In genomic region chr11:60417717-60418472, GRCm38 (mm10) we compare ENCODE assay signal across 8 mouse cellular contexts. TPM values are rescaled to one million over a fixed set of nuclear protein-coding genes. Genes with fewer than 3 reads are reported as not detected.
DNase-seq lines count a peak whose midpoint lies in the region; ATAC-seq lines count a peak whose summit lies in the region.

Gene Atpaf2 (minus strand): TSS chr11:60418457.

- H3K9me3 ChIP-seq in kidney, embryonic 14.5 days (ENCODE audit: control insufficient read depth, low read length): no peaks in the 10 kb centered on the region
- H3K9me3 ChIP-seq in embryonic facial prominence, embryonic 10.5 days: no peaks in the 10 kb centered on the region
- no peaks in the 10 kb centered on the region for H3K9me3 ChIP-seq in heart, embryonic 10.5 days

- H3K4me2 ChIP-seq in kidney, embryonic 14.5 days (replicated peaks; ENCODE audit: low read depth, low read length): peak within 1 kb of the TSS; percentile 95

- no peak for DNase-seq in kidney, postnatal 4 days
- DNase-seq in MN1 (ENCODE audit: low spot score): peak; percentile 63
- no peak for DNase-seq in embryonic facial prominence, embryonic 10.5 days (ENCODE audit: low spot score)
- peak; percentile 82 for DNase-seq in heart, embryonic 10.5 days (ENCODE audit: low spot score)
- DNase-seq in layer of hippocampus, adult 8-10 months (ENCODE audit: low spot score in 2 of 2): no peak
- DNase-seq in lung, postnatal 10 days: peak; percentile 33
- peak; percentile 64 for DNase-seq in testis, postnatal 10 days (ENCODE audit: low spot score)

- H3K27me3 ChIP-seq in kidney, embryonic 14.5 days (ENCODE audit: control insufficient read depth, insufficient read depth, low read length): no peaks in the 10 kb centered on the region
- H3K27me3 ChIP-seq in embryonic facial prominence, embryonic 10.5 days (replicated peaks; ENCODE audit: low read depth, poor library complexity, severe bottlenecking): no peaks in the 10 kb centered on the region
- no peaks in the 10 kb centered on the region for H3K27me3 ChIP-seq in heart, embryonic 10.5 days (ENCODE audit: insufficient read depth, poor library complexity, severe bottlenecking)

- peak within 1 kb of the TSS; percentile 95 for H3K9ac ChIP-seq in kidney, embryonic 14.5 days (ENCODE audit: low read depth, low read length)

- H3K27ac ChIP-seq in kidney, embryonic 14.5 days (ENCODE audit: low read depth, low read length): peak within 1 kb of the TSS; percentile 85
- H3K27ac ChIP-seq in embryonic facial prominence, embryonic 10.5 days (replicated peaks): peak within 1 kb of the TSS; percentile 96
- peak within 1 kb of the TSS; percentile 92 for H3K27ac ChIP-seq in heart, embryonic 10.5 days

- H3K4me3 ChIP-seq in kidney, embryonic 14.5 days (ENCODE audit: low read length): peak within 1 kb of the TSS; percentile 95
- peak within 1 kb of the TSS; percentile 98 for H3K4me3 ChIP-seq in embryonic facial prominence, embryonic 10.5 days
- peak within 1 kb of the TSS; percentile 84 for H3K4me3 ChIP-seq in heart, embryonic 10.5 days

- ATAC-seq in kidney, embryonic 14.5 days (ENCODE audit: low FRiP score, low TSS enrichment): peak; percentile 38

- H3K36me3 ChIP-seq in kidney, embryonic 14.5 days (ENCODE audit: control insufficient read depth, insufficient read depth, low read length): no peaks in the 10 kb centered on the region
- peaks cover 3% of the 10 kb centered on the region; the same call in 1 of the 2 replicates for H3K36me3 ChIP-seq in embryonic facial prominence, embryonic 10.5 days (replicated peaks)
- H3K36me3 ChIP-seq in heart, embryonic 10.5 days: no peaks in the 10 kb centered on the region

- H3K4me1 ChIP-seq in kidney, embryonic 14.5 days (ENCODE audit: control insufficient read depth, insufficient read depth, low read length): peaks cover 19% of the 10 kb centered on the region
- H3K4me1 ChIP-seq in embryonic facial prominence, embryonic 10.5 days: peaks cover 37% of the 10 kb centered on the region
- peaks cover 30% of the 10 kb centered on the region for H3K4me1 ChIP-seq in heart, embryonic 10.5 days

- WGBS in kidney, embryonic 14.5 days: under 1% methylated on average over 35 of the region's 39 CpGs
- under 1% methylated on average over 39 of the region's 39 CpGs for WGBS in embryonic facial prominence, embryonic 10.5 days
- WGBS in heart, embryonic 10.5 days: under 1% methylated on average over 39 of the region's 39 CpGs

RNA-seq across cellular contexts. Expression of gene Atpaf2, which starts in this region (rescaled TPM):
- 46.5 and 54.9 TPM in 2 replicates for polyA plus RNA-seq in kidney, embryonic 14.5 days (2014; fragmentation: Nextera tagmentation; extraction: Ambion mirVana)
- polyA plus RNA-seq in embryonic facial prominence, embryonic 10.5 days (2016; fragmentation: Nextera tagmentation; extraction: Ambion mirVana): 61.7 and 63.6 TPM in 2 replicates
- 61.7 and 63.8 TPM in 2 replicates for polyA plus RNA-seq in heart, embryonic 10.5 days (2016; fragmentation: Nextera tagmentation; extraction: Ambion mirVana)
- total RNA-seq in layer of hippocampus, adult 8-10 months (2022): 10 to 100 TPM; 25.9 to 28.8 (median 26.8) TPM

Comparison
In these comparisons a context has a peak if more than half of its experiments do, and no peak if none do; other contexts are left out.
1. DNase-seq: peak in MN1 (single experiment), heart, embryonic 10.5 days (single experiment), lung, postnatal 10 days (single experiment) and testis, postnatal 10 days (single experiment); none in kidney, postnatal 4 days (0 of 2), embryonic facial prominence, embryonic 10.5 days (single experiment) and layer of hippocampus, adult 8-10 months (0 of 2).
2. Peak in every context shown above with its lines, with median percentiles within 50 percentile points of each other: H3K27ac ChIP-seq and H3K4me3 ChIP-seq.